Mouse (Mus musculus): Measurements from ENCODE around the gene Ifnab. TPM values are rescaled to one million over a fixed set of nuclear protein-coding genes. Genes with fewer than 3 reads are reported as not detected.

Gene Ifnab
- polyA plus RNA-seq (2014; fragmentation: Nextera tagmentation; extraction: Ambion mirVana), result not detected in 2 replicates

GRCm38 (mm10) chr4:88691259-88691658, at the start of gene Ifnab:
Gene Ifnab, minus strand, starts transcription at chr4:88691359.
- no peak for ATAC-seq (ENCODE audit: insufficient read depth)

GRCm38 (mm10) chr4:88739036-88739435, 47.9 kb upstream of the Ifnab start:
- WGBS, result 91% methylated on average over 6 of the region's 6 CpGs
- ATAC-seq (ENCODE audit: insufficient read depth) (no peak), DNase-seq (no peak)
- TF ChIP-seq CTCF (IDR thresholded peaks at IDR 0.05; ENCODE audit: low read depth), result no peak
- Histone ChIP-seq H3K36me3 (ENCODE audit: insufficient read depth) (no peaks in the 10 kb centered on the region), H3K27ac (ENCODE audit: low read depth) (no peak overlapping the region), H3K4me3 (ENCODE audit: low read depth, low read length) (no peak overlapping the region), H3K27me3 (ENCODE audit: insufficient read depth, low read length) (no peaks in the 10 kb centered on the region), H3K4me1 (ENCODE audit: insufficient read depth) (peaks cover 5% of the 10 kb centered on the region; the same call in 1 of the 2 replicates), H3K4me2 (no peak overlapping the region), H3K9ac (no peak overlapping the region), H3K9me3 (ENCODE audit: low read depth, low read length) (no peaks in the 10 kb centered on the region)

More at GRCm38 (mm10) chr4:88691259-88691658, at the start of gene Ifnab:
- 52% methylated on average over 2 of the region's 2 CpGs for WGBS
- Histone ChIP-seq H3K4me1 (ENCODE audit: insufficient read depth) (no peaks in the 10 kb centered on the region), H3K4me2 (no peak within 1 kb of the TSS), H3K36me3 (ENCODE audit: insufficient read depth) (no peaks in the 10 kb centered on the region), H3K9me3 (ENCODE audit: low read depth, low read length) (no peaks in the 10 kb centered on the region), H3K27me3 (ENCODE audit: insufficient read depth, low read length) (no peaks in the 10 kb centered on the region), H3K27ac (ENCODE audit: low read depth) (no peak within 1 kb of the TSS), H3K4me3 (ENCODE audit: low read depth, low read length) (no peak within 1 kb of the TSS), H3K9ac (no peak within 1 kb of the TSS)
- no peak for TF ChIP-seq CTCF (IDR thresholded peaks at IDR 0.05; ENCODE audit: low read depth)
- DNase-seq, result no peak

- Histone ChIP-seq H3K4me2 (no peak overlapping the region), H3K9ac (no peak overlapping the region), H3K9me3 (ENCODE audit: low read depth, low read length) (no peaks in the 10 kb centered on the region), H3K36me3 (ENCODE audit: insufficient read depth) (no peaks in the 10 kb centered on the region), H3K4me1 (ENCODE audit: insufficient read depth) (peaks cover 5% of the 10 kb centered on the region; the same call in 1 of the 2 replicates), H3K27me3 (ENCODE audit: insufficient read depth, low read length) (no peaks in the 10 kb centered on the region), H3K4me3 (ENCODE audit: low read depth, low read length) (no peak overlapping the region), H3K27ac (ENCODE audit: low read depth) (no peak overlapping the region)
- 3% methylated on average over 2 of the region's 2 CpGs for WGBS
- peak; percentile 91 for DNase-seq
- ATAC-seq (ENCODE audit: insufficient read depth), result peak; percentile 35; the same call in 1 of the 2 replicates
- peak; percentile 85 for TF ChIP-seq CTCF (IDR thresholded peaks at IDR 0.05; ENCODE audit: low read depth)
These were observed 47.3 kb upstream of the Ifnab start for GRCm38 (mm10) chr4:88738480-88738879.

- H3K4me2 ChIP-seq, result no peak overlapping the region
- no peaks in the 10 kb centered on the region for H3K27me3 ChIP-seq (ENCODE audit: insufficient read depth, low read length)
- DNase-seq, result peak; percentile 72
- TF ChIP-seq CTCF (IDR thresholded peaks at IDR 0.05; ENCODE audit: low read depth), result peak; percentile 78
- ATAC-seq (ENCODE audit: insufficient read depth), result peak; percentile 52; the same call in 1 of the 2 replicates
- H3K27ac ChIP-seq (ENCODE audit: low read depth), result 0 out of 2 replicates have a peak overlapping the region, but pooled peaks have one; percentile 15
- H3K9ac ChIP-seq, result no peak overlapping the region
- WGBS, result 3% methylated on average over 1 of the region's 1 CpGs
- no peak overlapping the region for H3K4me3 ChIP-seq (ENCODE audit: low read depth, low read length)
- H3K4me1 ChIP-seq (ENCODE audit: insufficient read depth), result no peaks in the 10 kb centered on the region
- no peaks in the 10 kb centered on the region for H3K36me3 ChIP-seq (ENCODE audit: insufficient read depth)
- H3K9me3 ChIP-seq (ENCODE audit: low read depth, low read length), result no peaks in the 10 kb centered on the region
These were observed 36.2 kb upstream of the Ifnab start for GRCm38 (mm10) chr4:88727324-88727723.

- H3K27me3 ChIP-seq (ENCODE audit: insufficient read depth, low read length), result no peaks in the 10 kb centered on the region
- H3K27ac ChIP-seq (ENCODE audit: low read depth), result peak overlapping the region; percentile 30; the same call in 1 of the 2 replicates
- no peak overlapping the region for H3K9ac ChIP-seq
- DNase-seq (no peak), ATAC-seq (ENCODE audit: insufficient read depth) (no peak)
- H3K36me3 ChIP-seq (ENCODE audit: insufficient read depth), result no peaks in the 10 kb centered on the region
- no peak overlapping the region for H3K4me2 ChIP-seq
- no peak overlapping the region for H3K4me3 ChIP-seq (ENCODE audit: low read depth, low read length)
- no peaks in the 10 kb centered on the region for H3K9me3 ChIP-seq (ENCODE audit: low read depth, low read length)
- 70% methylated on average over 6 of the region's 6 CpGs for WGBS
- no peak for TF ChIP-seq CTCF (IDR thresholded peaks at IDR 0.05; ENCODE audit: low read depth)
- H3K4me1 ChIP-seq (ENCODE audit: insufficient read depth), result no peaks in the 10 kb centered on the region
These were observed 35.6 kb upstream of the Ifnab start for GRCm38 (mm10) chr4:88726727-88727126.

GRCm38 (mm10) chr4:88723497-88724090, 32.4 kb upstream of the Ifnab start:
- peaks cover 20% of the 10 kb centered on the region for H3K36me3 ChIP-seq (ENCODE audit: insufficient read depth)
- H3K27ac ChIP-seq (ENCODE audit: low read depth), result peak overlapping the region; percentile 98
- peak; percentile 66 for DNase-seq
- no peak overlapping the region for H3K9ac ChIP-seq
- ATAC-seq (ENCODE audit: insufficient read depth), result no peak
- H3K4me3 ChIP-seq (ENCODE audit: low read depth, low read length), result no peak overlapping the region
- no peaks in the 10 kb centered on the region for H3K9me3 ChIP-seq (ENCODE audit: low read depth, low read length)
- TF ChIP-seq CTCF (IDR thresholded peaks at IDR 0.05; ENCODE audit: low read depth), result no peak
- H3K4me2 ChIP-seq, result peak overlapping the region; percentile 86
- WGBS, result 46% methylated on average over 8 of the region's 8 CpGs
- peaks cover 16% of the 10 kb centered on the region for H3K4me1 ChIP-seq (ENCODE audit: insufficient read depth)
- H3K27me3 ChIP-seq (ENCODE audit: insufficient read depth, low read length), result no peaks in the 10 kb centered on the region

GRCm38 (mm10) chr4:88721791-88722721, 30.9 kb upstream of the Ifnab start, which contains the start of the genes Gm26566 and Klhl9:
Gene Gm26566, plus strand, starts transcription at chr4:88721805.
Gene Klhl9, minus strand, starts transcription at chr4:88722465.
- Histone ChIP-seq H3K4me2 (peak within 1 kb of the TSS; percentile 86), H3K9me3 (ENCODE audit: low read depth, low read length) (no peaks in the 10 kb centered on the region), H3K27me3 (ENCODE audit: insufficient read depth, low read length) (no peaks in the 10 kb centered on the region), H3K36me3 (ENCODE audit: insufficient read depth) (peaks cover 29% of the 10 kb centered on the region), H3K27ac (ENCODE audit: low read depth) (peak within 1 kb of the TSS; percentile 98), H3K4me1 (ENCODE audit: insufficient read depth) (peaks cover 16% of the 10 kb centered on the region), H3K4me3 (ENCODE audit: low read depth, low read length) (peak within 1 kb of the TSS; percentile 93), H3K9ac (peak within 1 kb of the TSS; percentile 99)
- DNase-seq (peak; percentile 98), ATAC-seq (ENCODE audit: insufficient read depth) (peak; percentile 96)
- under 1% methylated on average over 77 of the region's 82 CpGs for WGBS
- no peak for TF ChIP-seq CTCF (IDR thresholded peaks at IDR 0.05; ENCODE audit: low read depth)
